ENCODE assay signal across 10 mouse cellular contexts in the genomic region with DNA sequence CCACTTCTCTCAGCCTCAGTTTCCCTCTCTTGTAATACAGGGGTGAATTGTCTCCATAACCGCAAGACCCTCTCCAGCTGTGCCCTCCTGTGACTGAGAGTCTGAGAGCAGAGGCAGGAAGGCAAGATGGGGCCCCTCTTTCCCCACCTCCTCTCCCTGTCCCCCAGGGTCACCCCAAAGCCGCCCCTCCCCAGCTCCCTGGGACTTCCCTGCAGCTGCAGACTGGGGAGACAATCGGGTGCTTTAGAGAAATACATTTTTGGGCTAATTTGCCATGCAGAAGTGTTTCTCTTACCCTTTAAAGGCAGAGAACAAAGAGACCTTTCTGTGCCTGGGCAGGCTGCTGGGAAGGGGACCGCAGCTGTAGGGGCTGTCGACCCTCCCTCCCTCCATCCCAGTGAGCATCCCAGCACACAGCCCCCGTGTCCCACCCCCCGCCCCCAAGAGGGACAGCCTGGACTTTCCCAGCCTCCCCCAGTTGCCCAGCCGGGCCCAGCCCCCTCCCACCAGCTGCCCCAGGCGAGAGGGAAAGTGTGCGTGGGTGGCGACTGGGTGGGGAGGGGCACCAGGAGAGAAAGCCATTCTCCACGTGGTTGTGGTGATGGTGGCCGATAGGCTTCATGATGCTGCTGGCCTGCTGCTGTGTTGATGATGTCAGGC. TPM values are rescaled to one million over a fixed set of nuclear protein-coding genes. Genes with fewer than 3 reads are reported as not detected.
DNase-seq lines count a peak whose midpoint lies in the region.
"Had no signal": no experiment of that assay in that cellular context is flagged by ENCODE, and none has a peak within 500 bp of the region (broad histone marks: within the 10 kb centered on the region; RNA-seq: fewer than 3 reads in every experiment).

No protein-coding gene starts in this region.

- H3K36me3 ChIP-seq in forebrain, embryonic 10.5 days (replicated peaks): no peaks in the 10 kb centered on the region
- H3K36me3 ChIP-seq: liver, embryonic 13.5 days had no signal

- peak; percentile 19 to 37 for DNase-seq in layer of hippocampus, adult 18-20 months (ENCODE audit: low spot score in 2 of 2)
- no peak for DNase-seq in layer of hippocampus, adult 9-10 months (ENCODE audit: low spot score)
- peak; percentile 35 for DNase-seq in forebrain, embryonic 10.5 days (ENCODE audit: extremely low spot score, low spot score)
- peak; percentile 46 for DNase-seq in left cerebral cortex, postnatal 4 days
- DNase-seq in right cerebral cortex, postnatal 25 days: peak; percentile 42
- DNase-seq in cerebellum, postnatal 4 days (ENCODE audit: low spot score in 2 of 2): no peak
- no peak for DNase-seq in urinary bladder, postnatal 4 days (ENCODE audit: low spot score in 2 of 2)
- no peak for DNase-seq in adrenal gland, adult 8-10 months
- DNase-seq: liver, embryonic 13.5 days had no signal

- intact Hi-C loops in left cerebral cortex, postnatal 4 days (cut with DNase I): no loop called here

- no peaks in the 10 kb centered on the region for H3K9me3 ChIP-seq in forebrain, embryonic 10.5 days
- H3K9me3 ChIP-seq: liver, embryonic 13.5 days had no signal

- peaks cover 27% of the 10 kb centered on the region for H3K4me1 ChIP-seq in forebrain, embryonic 10.5 days
- H3K4me1 ChIP-seq: liver, embryonic 13.5 days had no signal

- H3K27me3 ChIP-seq in forebrain, embryonic 10.5 days (ENCODE audit: poor library complexity, severe bottlenecking): peaks cover 15% of the 10 kb centered on the region

- H3K4me3 ChIP-seq in forebrain, embryonic 10.5 days: peak overlapping the region; percentile 15; the same call in 1 of the 2 replicates
- H3K4me3 ChIP-seq: liver, embryonic 13.5 days had no signal

- H3K27ac ChIP-seq in forebrain, embryonic 10.5 days: peak overlapping the region; percentile 86
- H3K27ac ChIP-seq: liver, embryonic 13.5 days had no signal

- 24% methylated on average over 13 of the region's 13 CpGs for WGBS in forebrain, embryonic 10.5 days

RNA-seq across cellular contexts. Expression of gene Pick1, which starts 27.4 kb away (rescaled TPM):
- 10 to 100 TPM; 44.4 to 46.4 TPM for total RNA-seq in layer of hippocampus, adult 18-20 months (2021)
- 47.8 and 50.5 TPM in 2 replicates for polyA plus RNA-seq in forebrain, embryonic 10.5 days (2016; fragmentation: Nextera tagmentation; extraction: Ambion mirVana)
- total RNA-seq in left cerebral cortex, postnatal 4 days (2021): 10 to 100 TPM; 63.3 to 69.7 TPM
- total RNA-seq in adrenal gland, adult 8-10 months (2022): 10 to 100 TPM; 18.1 to 38.0 (median 23.4) TPM

RNA-seq across cellular contexts. Expression of gene Gm49486, which starts 27.6 kb away (rescaled TPM):
- under 1 TPM in 1 of 2 experiments, not detected in 1; 0.28 TPM for total RNA-seq in layer of hippocampus, adult 18-20 months (2021)
- 0.14 and 0.52 TPM in 2 replicates for polyA plus RNA-seq in forebrain, embryonic 10.5 days (2016; fragmentation: Nextera tagmentation; extraction: Ambion mirVana)
- 1 to 10 TPM; 1.9 to 2.4 TPM for total RNA-seq in left cerebral cortex, postnatal 4 days (2021)
- not detected for total RNA-seq in adrenal gland, adult 8-10 months (2022)
- polyA plus RNA-seq: liver, embryonic 13.5 days had no signal

RNA-seq across cellular contexts. Expression of gene Sox10, which starts 36.6 kb away (rescaled TPM):
- total RNA-seq in layer of hippocampus, adult 18-20 months (2021): 10 to 100 TPM; 32.0 to 35.9 TPM
- 1.2 and 1.3 TPM in 2 replicates for polyA plus RNA-seq in forebrain, embryonic 10.5 days (2016; fragmentation: Nextera tagmentation; extraction: Ambion mirVana)
- 10 to 100 TPM; 16.5 to 18.1 TPM for total RNA-seq in left cerebral cortex, postnatal 4 days (2021)
- 1 to 10 TPM; 1.4 to 2.6 (median 2.4) TPM for total RNA-seq in adrenal gland, adult 8-10 months (2022)
- total RNA-seq: MEL had no signal

RNA-seq across cellular contexts. Expression of gene Slc16a8, which starts 52.9 kb away (rescaled TPM):
- total RNA-seq in layer of hippocampus, adult 18-20 months (2021): under 1 TPM; 0.18 to 0.25 TPM
- 0.15 TPM in 1 of 2 replicates, not detected in the other for polyA plus RNA-seq in forebrain, embryonic 10.5 days (2016; fragmentation: Nextera tagmentation; extraction: Ambion mirVana)
- not detected for total RNA-seq in left cerebral cortex, postnatal 4 days (2021)
- not detected for total RNA-seq in adrenal gland, adult 8-10 months (2022)
- polyA plus RNA-seq: liver, embryonic 13.5 days had no signal

Comparison
In these comparisons a context has a peak if more than half of its experiments do, and no peak if none do; other contexts are left out.
1. DNase-seq: peak in layer of hippocampus, adult 18-20 months (2 of 2), forebrain, embryonic 10.5 days (single experiment), left cerebral cortex, postnatal 4 days (single experiment) and right cerebral cortex, postnatal 25 days (single experiment); none in layer of hippocampus, adult 9-10 months (single experiment), cerebellum, postnatal 4 days (0 of 2), urinary bladder, postnatal 4 days (0 of 2) and adrenal gland, adult 8-10 months (single experiment).
2. RNA of gene Sox10, which starts 36.6 kb away (total RNA-seq): 32.0 to 35.9 TPM in layer of hippocampus, adult 18-20 months and 16.5 to 18.1 TPM in left cerebral cortex, postnatal 4 days; 1.4 to 2.6 TPM in adrenal gland, adult 8-10 months; every median in the first group is over 4 times any median in the second.